Mouse (Mus musculus): ENCODE measurements around the gene Senp1.

DNA sequence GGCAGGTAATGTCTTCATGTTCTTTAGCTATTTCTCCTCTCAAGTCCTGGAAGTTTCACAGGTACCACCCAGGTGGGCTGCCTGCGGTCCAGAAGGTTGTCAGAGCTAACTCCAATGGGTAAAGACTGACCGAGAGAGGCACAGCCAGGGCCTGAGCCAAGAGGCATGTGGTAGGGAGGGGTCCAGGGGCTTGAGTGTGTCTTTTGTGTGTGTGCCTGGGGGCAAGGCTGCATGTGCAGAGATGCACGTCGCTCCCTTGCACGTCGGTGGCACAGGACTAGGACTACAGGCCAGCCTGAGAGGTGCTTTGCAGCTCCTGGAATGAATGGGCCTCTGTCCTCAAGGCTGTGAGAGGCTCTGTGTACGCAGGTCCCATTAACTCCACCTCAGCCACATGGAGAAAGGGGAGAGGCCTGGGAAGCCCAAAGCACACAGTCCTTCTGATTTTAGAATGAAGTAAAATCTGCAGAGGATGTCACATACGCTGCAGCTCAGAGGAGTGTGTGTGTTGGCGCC is 60.3 kb downstream of the Senp1 start:
- no peak for TF ChIP-seq CTCF (IDR thresholded peaks at IDR 0.05; ENCODE audit: borderline replicate concordance, insufficient read depth, low read length)
- no peak for TF ChIP-seq POLR2A (IDR thresholded peaks at IDR 0.05; ENCODE audit: low read depth, low read length)
